Mouse (Mus musculus): ENCODE data around the gene P2rx7.

Gene P2rx7

DNA sequence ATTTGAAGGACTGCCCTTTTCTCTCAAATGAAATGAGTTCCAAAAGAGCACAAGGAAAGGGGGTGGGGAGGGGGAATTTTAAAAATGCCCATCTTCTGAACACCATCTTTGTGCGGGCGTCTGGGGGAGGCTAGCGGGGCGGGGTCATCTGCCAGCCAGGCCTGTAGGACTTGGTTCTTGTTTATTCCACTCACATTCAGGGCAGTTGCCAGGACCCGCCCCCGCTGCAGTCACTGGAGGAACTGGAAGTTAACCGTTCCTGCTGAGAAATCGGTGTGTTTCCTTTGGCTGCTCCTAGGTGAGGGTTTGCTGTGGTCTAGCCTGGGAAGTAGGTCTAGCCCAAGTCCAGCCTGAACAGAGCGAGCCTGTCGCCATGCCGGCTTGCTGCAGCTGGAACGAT is at the start of gene P2rx7:
TSS of gene P2rx7 (plus strand) at position 211 of the 400 bp plus-strand sequence.
- 28% methylated on average over 12 of the region's 12 CpGs for WGBS

DNA sequence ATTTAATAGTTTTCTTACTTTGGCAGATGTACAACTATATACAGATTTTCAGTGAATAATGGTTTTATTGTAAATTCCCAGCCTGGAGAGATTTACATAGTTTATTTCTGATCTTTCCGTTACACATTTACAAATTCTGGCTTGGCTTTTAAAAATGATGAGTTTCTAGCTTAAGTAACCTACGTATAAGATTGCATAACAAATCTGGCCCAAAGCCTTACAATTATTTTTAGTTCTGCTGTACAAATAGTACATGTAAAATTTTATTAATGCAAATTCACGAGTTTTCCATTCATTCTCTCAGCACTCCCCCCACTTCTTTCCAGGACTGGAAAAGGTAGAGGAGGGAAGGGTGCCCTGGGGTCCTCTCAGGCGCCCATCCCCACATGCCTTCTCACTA is 48.2 kb upstream of the P2rx7 start:
- 61% methylated on average over 4 of the region's 4 CpGs for WGBS

DNA sequence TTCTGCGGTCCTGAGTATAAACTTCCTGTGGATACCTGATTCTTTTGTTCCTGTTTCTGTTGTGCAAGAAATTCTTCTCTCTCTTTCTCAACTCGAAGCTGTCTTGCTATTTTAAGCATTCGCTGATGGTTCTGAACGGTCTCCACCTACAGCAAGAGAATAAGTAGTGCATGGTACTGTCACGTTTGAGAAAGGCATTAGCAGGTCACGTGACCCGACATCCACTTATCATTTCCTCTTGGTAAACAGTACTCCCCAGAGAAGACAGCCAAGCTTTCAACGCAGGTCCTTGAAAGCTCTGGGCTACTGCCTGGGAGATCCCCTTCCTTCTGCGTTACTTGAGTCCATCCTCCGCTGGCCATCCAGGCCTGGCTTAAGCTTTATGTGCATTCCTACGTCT is 41.5 kb upstream of the P2rx7 start:
- 53% methylated on average over 11 of the region's 11 CpGs for WGBS

DNA sequence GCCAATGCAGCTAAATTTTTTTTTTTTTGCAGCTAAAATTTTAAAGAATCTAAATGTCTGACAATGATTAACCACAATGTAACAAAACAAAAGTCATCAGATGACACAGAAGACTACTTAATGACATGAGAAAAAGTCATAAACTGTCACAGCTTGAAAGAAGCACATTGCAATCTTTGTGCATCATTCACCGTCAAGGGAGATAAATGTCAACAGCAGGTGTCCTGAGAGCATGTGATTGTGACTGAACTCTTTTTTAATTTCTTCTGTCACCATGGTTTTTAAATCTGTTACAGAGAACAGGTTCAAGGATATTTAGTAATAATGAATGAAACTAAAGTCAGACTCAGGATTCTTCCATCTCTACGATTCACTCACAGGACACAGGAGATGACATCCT is 38.8 kb upstream of the P2rx7 start:
- WGBS, result 60% methylated on average over 2 of the region's 2 CpGs

DNA sequence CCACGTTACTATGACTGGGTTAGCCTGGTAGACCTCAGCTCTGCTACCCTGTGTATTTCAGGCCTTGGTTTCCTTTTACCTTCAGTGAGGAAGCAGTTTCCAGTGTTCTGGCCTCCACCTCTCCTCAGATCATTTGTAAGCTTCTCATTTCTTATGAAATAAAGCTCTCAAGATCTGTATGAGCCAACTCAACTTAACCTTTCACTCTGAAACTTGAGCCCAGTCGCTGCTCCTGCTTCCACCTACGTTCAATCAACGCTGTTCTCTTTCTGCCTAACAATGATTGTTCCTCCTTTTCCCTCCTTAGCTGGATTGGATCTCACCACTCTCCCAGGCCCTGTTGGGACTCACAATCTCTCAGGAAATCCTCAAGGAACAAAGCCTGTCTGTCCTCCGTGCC is 32.1 kb upstream of the P2rx7 start:
- 54% methylated on average over 5 of the region's 5 CpGs for WGBS

DNA sequence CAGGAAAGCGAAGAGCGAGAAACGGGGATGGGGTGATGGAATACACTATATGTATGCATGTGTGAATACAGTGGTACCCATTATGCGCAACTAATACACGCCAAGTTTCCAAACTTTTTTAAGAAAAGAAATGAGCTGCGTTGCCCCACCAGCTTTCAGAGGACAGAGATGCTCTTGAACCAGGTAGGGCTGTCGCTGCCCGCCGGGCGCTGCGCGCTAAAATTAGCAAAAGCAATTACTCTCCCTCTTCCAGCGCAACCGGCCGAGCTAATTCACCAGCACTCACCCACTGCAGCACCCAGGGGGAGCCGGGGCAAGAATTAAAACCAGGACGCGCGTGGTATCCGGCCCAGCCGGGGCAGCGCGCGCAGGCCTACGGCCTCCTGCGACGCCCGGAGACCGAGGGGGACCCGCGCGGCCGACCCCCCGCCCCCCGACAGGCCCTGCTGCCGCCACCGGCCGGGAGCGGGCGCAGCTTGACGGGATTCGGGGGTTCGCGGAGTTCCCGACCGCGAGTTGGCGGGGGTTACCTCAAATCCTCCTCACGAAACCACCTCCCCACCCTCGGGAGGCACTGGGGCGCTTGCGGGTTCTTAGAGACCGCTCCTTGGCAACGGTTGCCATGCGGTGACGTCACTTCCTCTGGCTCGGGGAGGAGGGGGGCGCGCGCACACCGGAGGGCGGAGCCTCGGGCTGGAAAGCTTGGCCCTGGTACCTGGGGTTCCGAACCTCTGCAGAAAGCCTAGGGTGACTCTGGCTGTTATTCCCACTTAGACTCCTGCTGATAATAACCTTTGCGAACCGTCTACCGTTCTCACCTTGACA is 29.6 kb upstream of the P2rx7 start, which contains the start of gene Ift81:
TSS of gene Ift81 (minus strand) at position 611 of the 825 bp plus-strand sequence.
- WGBS, result 2% methylated on average over 67 of the region's 67 CpGs

DNA sequence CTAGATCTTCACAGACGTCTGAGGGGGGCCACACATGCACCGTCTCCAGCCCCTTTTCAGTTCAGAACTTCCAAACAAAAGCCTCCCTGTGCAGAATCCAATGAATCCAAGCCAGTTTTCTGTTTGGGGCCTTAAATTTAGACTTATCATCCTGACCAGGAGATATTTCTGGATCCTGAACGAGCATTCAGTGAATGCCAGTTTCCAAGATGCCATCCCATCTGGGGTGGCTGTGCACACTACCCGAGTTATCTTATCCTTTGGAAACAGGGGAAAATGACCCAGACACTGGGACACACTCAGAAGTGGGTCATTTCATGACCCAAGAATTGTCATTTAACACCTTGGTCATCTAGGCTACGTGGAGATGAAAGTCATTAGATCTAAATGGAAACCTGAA is 26.0 kb upstream of the P2rx7 start:
- WGBS, result 35% methylated on average over 5 of the region's 5 CpGs

DNA sequence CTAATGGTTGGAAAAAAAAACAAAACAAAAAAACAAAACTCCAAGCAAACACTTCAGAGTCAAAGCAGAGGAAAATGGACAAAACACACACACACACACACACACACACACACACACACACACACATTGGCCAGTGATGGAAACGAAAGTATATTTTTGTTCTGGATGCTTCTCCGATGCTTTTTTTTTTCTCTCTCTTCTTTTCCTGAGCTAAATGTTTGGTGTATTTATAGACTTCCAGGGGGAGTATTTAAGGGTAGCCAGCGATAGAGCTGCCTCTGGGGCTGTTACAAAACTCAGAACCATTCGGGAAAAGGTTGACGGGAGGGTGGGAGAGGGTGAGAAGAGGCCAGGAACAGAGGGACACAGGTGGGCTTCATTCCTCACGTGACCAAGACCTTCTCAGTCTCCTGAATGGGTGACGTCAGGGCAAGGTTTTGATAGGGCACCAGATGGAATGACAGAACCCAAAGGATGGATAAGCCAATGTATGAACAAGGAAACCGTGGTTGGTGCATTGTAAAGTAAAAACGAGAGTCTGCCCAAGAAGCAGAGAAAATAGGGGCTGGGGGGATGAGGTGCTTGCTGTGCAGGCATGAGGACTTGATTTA is 23.9 kb upstream of the P2rx7 start:
- 42% methylated on average over 9 of the region's 9 CpGs for WGBS

DNA sequence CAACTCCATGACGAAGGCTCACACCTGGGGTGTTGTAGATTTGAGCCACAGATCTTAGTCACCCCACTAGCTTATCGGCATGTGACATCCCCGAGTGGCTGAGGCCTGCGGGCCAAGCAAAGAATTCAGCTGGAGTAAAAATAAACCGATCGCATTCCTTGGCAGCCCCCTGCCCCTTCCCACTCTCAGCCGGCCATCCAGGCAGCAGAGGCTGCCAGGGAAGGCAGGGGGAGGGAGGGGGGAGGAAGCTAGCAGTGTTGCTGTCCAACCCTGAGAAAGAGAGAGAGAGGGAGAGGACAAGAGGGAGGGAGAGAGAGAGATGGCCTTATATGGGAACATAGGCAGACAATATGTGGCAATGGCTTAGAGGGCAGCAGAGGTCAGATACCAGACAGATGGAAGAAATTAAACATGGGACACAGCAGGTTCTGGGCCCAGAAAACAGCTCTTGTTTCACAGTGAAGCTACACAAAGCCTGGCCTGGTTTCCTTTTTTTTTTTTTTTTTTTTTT is 22.3 kb upstream of the P2rx7 start:
- WGBS, result 29% methylated on average over 7 of the region's 7 CpGs

DNA sequence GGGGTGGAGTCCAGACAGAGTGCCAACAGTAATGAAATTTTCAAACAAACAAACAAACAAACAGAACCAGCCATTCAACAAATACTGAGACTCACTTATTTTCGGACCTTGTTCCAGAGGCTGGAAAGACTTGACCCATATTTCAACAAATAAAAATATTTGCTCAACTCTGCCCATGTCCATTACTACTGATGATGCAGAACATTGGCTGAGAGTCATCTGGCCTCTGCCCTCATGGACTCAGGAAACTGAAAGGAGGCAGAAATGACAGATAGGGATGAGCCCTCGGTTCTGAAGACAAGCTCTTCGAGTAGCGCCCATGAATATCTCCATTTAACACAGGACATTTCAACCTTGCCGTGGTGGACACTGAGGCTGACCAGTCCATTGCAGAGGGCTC is 21.2 kb upstream of the P2rx7 start:
- 88% methylated on average over 5 of the region's 5 CpGs for WGBS

DNA sequence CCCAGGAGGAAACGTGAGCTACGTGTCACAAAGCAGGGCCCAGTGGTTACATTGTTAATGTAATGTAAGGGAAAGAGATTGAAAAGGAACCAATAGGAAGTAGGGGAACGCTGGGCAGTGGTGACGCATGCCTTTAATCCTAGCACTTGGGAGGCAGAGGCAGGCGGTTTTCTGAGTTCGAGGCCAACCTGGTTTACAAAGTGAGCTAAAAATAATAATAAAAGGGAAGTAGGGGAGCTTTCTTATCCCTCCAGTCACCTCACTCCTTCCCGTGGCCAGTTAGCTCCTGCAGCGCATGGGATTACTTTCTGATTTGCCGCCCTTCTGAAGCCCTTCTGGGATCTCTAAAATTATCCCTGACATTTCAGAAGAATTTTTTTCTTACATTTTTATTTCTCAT is 19.9 kb upstream of the P2rx7 start:
- 60% methylated on average over 9 of the region's 9 CpGs for WGBS

DNA sequence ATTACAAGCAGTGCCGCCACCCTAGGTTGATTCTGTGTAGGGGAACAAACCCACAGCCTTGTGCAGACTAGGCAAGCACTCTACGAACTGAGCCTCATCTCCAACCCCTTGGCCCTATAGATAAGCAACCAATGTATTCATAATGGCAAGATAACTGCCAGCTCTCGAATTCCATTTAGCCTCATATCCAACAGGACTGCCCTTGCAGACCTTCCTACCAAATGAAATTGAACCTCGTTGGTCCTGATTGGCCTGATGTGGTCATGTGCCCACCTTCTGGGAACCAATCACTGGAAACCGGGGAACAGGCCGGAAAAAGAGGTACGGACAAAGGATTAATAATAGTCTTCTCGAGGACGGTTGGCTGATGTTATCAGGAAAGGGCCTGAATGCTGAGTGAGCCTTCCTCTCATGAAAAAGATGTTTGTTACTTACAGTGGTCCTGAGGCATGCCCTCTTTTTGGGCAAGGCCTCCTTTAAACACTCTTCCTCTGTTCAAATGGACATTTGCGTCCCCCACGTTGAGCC is 18.7 kb upstream of the P2rx7 start:
- 88% methylated on average over 11 of the region's 11 CpGs for WGBS

DNA sequence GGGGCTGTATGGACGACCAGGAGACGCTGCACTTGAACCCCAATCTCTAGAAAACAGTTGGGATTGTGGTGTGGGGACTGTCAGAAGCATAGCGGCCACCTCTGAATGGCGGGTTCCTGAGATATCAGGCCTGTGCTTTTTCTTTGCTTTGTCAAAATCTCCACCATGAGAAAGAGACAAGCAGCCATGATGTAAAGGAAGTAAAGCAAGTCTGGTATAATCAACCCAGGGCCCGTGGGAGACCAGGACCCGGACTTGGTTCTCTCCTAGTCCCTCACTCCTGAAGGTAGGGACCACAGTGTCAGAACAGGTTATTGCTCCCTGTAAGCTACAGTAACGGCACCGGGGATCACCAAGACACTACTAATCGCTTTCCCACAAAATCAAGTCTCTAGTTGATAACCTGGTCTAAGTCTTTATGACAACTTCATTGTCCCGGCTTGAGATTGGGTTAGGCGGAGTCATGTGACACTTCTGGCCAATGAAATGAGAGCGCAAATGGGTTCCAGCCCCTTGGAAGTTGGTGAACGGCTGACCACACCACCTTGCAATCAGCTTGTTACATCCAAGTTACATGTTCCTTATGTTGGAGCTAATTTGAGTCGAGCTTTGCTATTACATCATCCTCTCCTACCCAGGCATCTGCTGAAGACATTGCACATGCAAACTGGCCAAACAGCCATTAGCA is 18.0 kb upstream of the P2rx7 start:
- WGBS, result 85% methylated on average over 14 of the region's 14 CpGs

DNA sequence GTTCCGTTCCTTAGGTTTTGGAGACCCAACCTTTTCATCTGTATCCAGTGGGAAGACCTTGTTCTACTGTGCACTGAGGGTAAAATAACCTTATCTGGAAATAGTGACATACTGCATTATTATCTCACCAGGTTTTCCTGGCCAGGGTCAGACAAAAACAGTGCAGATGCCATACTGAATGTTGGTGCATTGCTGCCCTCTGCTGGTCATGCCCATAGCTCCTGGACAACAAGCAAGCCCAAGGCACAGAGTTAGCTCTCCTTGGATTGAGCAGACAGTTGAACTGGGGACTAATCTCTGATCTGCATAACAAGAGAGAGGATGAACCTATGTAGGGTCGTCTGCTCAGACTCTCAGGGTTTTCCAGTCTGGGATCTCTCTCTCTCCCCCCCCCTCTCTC is 16.5 kb upstream of the P2rx7 start:
- WGBS, result 34% methylated on average over 2 of the region's 2 CpGs

DNA sequence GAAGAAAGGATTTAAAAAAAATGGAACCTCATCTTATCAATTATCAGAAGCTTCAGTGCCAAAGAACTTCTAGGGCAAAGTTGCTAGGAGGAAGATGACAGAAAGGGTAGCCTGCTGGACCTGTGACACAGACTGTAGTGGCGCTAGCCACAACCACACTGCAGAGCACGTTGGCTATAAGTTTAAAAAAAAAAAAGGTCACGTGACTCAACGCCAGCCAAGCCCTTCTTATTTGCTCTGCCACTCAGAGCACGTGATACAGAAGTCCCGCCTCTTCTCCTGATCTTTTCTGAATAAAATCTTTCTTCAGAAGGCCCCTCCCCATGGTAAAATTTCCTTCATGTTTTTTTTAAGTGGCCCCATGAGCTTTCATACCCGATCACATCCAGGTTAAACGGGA is 8.5 kb upstream of the P2rx7 start:
- 88% methylated on average over 8 of the region's 8 CpGs for WGBS

DNA sequence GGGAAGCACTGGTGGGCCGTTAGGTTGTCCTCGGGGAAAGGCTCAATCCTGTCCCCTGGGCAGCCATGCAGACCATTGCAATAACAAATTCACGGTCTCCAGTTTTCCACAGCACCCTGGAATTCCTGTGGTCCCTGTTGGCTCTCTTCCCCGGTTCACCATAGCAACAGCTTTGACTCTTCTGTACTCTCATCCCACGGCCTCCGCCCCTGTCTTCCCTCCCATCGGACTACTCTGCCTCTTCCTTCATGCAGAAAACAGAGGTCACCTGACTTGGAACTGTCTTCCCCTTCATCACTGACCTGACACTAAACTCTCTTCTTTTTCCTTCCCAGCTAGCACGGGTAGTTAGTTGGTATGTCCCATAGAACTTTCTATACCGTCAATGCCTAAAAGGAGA is 7.4 kb upstream of the P2rx7 start:
- WGBS, result 52% methylated on average over 9 of the region's 9 CpGs

DNA sequence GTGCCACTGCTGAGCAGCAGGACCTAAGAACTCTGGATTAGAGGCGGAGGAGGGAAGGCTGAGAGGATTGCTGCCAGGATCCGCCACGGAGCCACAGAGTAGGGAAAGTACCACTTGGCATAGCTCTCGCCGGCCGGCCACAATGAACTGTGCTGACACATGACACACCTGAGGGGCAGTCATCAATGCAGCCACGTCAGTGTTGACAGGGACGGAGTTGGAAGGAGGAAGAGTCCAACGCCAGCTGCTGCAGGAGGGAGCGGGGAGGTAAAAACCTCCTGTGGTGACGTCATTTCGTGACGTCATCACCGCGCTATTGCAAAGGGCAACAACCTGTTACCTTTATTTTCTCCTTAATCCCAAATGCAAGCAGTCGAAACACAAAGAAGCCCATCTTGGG is 6.8 kb upstream of the P2rx7 start:
- WGBS, result 33% methylated on average over 16 of the region's 16 CpGs

DNA sequence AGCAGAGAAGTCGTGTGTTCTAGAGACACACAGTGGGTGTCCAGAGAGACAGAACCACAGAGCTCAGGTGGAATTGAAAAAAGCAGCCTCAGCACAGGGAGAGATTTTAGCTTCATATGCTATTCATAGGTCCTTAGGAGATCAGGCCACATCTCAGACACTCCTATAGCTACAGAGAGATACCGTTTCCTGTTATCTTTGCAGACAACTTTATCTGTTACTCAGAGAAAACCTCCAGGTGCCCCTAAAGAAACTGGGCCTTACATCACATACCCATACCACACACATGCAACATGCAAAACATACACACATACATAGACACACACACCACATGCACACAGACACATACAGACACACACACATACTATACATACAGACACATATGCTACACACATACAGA is 5.4 kb upstream of the P2rx7 start:
- WGBS, result 80% methylated on average over 2 of the region's 2 CpGs

DNA sequence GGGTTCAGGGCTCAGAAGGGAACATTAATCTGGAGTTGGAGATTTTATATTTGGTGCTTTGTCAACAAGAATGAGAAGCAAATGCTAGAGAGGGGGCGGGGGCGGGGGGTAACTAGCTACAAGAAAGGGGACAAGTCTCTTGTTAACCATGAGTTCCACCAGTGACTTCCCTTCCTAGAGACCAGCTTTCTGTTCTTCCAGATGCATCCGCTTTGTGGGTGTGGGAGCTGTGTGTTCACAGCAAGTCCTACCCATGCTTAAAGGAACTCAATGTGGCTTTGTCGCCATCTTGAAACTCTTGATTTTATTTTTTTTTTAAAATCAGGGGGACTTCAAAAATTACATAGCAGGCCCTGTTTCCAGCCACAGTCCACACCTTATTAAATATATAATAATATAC is 4.2 kb upstream of the P2rx7 start:
- WGBS, result 86% methylated on average over 4 of the region's 4 CpGs

DNA sequence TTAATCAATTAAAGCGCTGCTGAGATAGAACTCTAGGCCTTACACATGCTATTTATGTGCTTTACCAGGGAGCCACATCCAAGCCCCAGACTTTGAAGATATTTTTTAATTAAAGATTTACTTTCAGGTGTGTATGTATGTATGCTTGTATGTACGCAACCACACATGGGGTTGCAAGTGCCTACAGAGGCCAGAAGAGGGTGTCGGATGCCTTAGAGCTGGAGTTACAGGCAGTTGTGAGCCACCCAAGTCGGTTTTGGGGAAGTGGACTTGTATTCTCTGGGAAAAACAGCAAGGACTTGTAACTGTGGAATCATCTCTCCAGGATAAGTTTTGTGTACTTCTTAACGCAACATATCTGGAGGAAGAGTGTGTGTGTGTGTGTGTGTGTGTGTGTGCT is 3.7 kb upstream of the P2rx7 start:
- WGBS, result 81% methylated on average over 5 of the region's 5 CpGs

DNA sequence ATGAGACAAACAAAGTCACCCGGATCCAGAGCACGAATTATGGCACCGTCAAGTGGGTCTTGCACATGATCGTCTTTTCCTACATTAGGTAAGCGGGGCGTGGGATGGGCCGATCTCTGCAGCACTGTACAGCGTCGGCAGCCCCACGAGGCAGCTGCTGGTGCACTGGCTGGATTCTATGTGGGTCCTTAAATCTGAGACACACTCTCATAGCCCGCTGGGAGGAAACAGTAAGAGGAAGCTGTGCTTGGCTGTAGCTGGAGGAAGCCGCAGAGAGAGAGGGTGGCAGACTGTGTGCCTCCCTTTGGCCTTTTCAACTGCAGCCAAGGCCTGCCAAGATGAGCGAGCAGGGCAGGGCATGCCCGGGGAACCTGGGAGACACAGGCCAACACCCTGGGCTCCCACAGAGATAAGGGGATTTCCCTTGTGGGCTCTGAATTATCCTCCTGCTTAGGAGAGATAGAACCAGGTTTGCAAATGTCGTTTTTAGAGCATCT is 448 bp downstream of the P2rx7 start:
- WGBS, result 39% methylated on average over 15 of the region's 15 CpGs

DNA sequence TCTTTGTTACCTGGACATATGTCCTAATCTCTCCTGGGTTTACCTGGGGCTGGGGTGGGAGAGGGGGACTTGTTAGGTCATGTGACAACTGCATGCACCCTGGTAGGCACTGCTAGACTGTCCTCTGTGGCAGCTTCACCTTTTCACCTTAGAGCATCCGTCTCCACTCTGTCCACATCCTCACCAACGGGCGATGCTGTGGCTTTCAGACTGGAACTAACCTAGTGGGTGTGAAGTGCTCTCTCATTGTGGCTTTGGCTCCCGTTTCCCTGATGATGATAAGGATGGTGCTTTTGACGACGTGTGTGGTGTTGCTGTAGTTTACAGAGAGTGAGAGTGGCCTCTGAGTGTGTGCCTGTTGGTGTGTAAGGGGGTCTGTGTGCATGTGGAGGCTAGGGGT is 1.6 kb downstream of the P2rx7 start:
- 89% methylated on average over 6 of the region's 6 CpGs for WGBS
